Mouse (Mus musculus) E14TG2a.4 (cell line): ENCODE measurements around the gene Shb.
"Not testable (repeated sequence)": the region's sequence is repeated elsewhere in the genome, so short reads cannot be mapped to it uniquely, and the experiment has no call there.

Experiments
- CTCF ChIP-seq: conservative IDR thresholded peaks from 2 replicates; pipeline ENCODE4 v1.5.1; 2014; ENCODE audit warnings: low read length
- NANOG ChIP-seq: IDR thresholded peaks from 2 replicates; pipeline ENCODE4 v1.6.1; 2014; ENCODE audit warnings: borderline replicate concordance, low read length, mixed read lengths
- POU5F1 ChIP-seq: IDR thresholded peaks from 2 replicates; pipeline ENCODE4 v1.6.1; 2014; ENCODE audit warnings: low read length, borderline replicate concordance

GRCm38 (mm10) chr4:45380903-45381580 lies 151.2 kb downstream of the Shb start:
- TF ChIP-seq CTCF, POU5F1, NANOG: not testable (repeated sequence)
